Mouse (Mus musculus): ENCODE data around the gene Cbx8. TPM values are rescaled to one million over a fixed set of nuclear protein-coding genes. Genes with fewer than 3 reads are reported as not detected.

The Cbx8 gene
- polyA plus RNA-seq, 1 experiment from 2014 or later, result 3.3 TPM

GRCm38 (mm10) chr11:119053257-119053670 is 12.5 kb upstream of the Cbx8 start:
- peak overlapping the region; percentile 57 for H3K4me2 ChIP-seq
- H3K4me1 ChIP-seq, result peaks cover 35% of the 10 kb centered on the region
- H3K27me3 ChIP-seq (replicated peaks), result peaks cover 100% of the 10 kb centered on the region
- no peaks in the 10 kb centered on the region for H3K36me3 ChIP-seq
- H3K27ac ChIP-seq, result no peak overlapping the region
- H3K9ac ChIP-seq, result no peak overlapping the region
- H3K9me3 ChIP-seq (replicated peaks), result no peaks in the 10 kb centered on the region
- 3% methylated on average over 42 of the region's 42 CpGs for WGBS (ENCODE audit: insufficient replicate concordance)
- peak; percentile 76 for ATAC-seq
- peak overlapping the region; percentile 27 for H3K4me3 ChIP-seq

- H3K4me3 ChIP-seq, result peak overlapping the region; percentile 27
- peak; percentile 23 for ATAC-seq
- peaks cover 100% of the 10 kb centered on the region for H3K27me3 ChIP-seq (replicated peaks)
- H3K9ac ChIP-seq, result no peak overlapping the region
- peaks cover 30% of the 10 kb centered on the region for H3K4me1 ChIP-seq
- H3K36me3 ChIP-seq, result no peaks in the 10 kb centered on the region
- no peaks in the 10 kb centered on the region for H3K9me3 ChIP-seq (replicated peaks)
- 4% methylated on average over 13 of the region's 13 CpGs for WGBS (ENCODE audit: insufficient replicate concordance)
- H3K4me2 ChIP-seq, result peak overlapping the region; percentile 57
- H3K27ac ChIP-seq, result no peak overlapping the region
Observed at GRCm38 (mm10) chr11:119052661-119053256, 12.0 kb upstream of the Cbx8 start.

- Histone ChIP-seq H3K27ac (no peak overlapping the region), H3K36me3 (no peaks in the 10 kb centered on the region), H3K9ac (no peak overlapping the region), H3K4me2 (no peak overlapping the region), H3K4me3 (no peak overlapping the region), H3K4me1 (peaks cover 28% of the 10 kb centered on the region), H3K27me3 (replicated peaks) (peaks cover 100% of the 10 kb centered on the region), H3K9me3 (replicated peaks) (no peaks in the 10 kb centered on the region)
- 6% methylated on average over 15 of the region's 15 CpGs for WGBS (ENCODE audit: insufficient replicate concordance)
- ATAC-seq, result no peak; the same call in 1 of the 2 replicates
Observed at GRCm38 (mm10) chr11:119051927-119052660, 11.3 kb upstream of the Cbx8 start.

GRCm38 (mm10) chr11:119051426-119051825 is 10.7 kb upstream of the Cbx8 start:
- H3K9me3 ChIP-seq (replicated peaks), result no peaks in the 10 kb centered on the region
- peaks cover 29% of the 10 kb centered on the region for H3K4me1 ChIP-seq
- no peak overlapping the region for H3K4me3 ChIP-seq
- no peak overlapping the region for H3K27ac ChIP-seq
- peaks cover 100% of the 10 kb centered on the region for H3K27me3 ChIP-seq (replicated peaks)
- no peak overlapping the region for H3K4me2 ChIP-seq
- H3K36me3 ChIP-seq, result no peaks in the 10 kb centered on the region
- ATAC-seq, result no peak
- H3K9ac ChIP-seq, result no peak overlapping the region

GRCm38 (mm10) chr11:119050361-119050760 is 9.6 kb upstream of the Cbx8 start:
- peaks cover 28% of the 10 kb centered on the region for H3K4me1 ChIP-seq
- H3K36me3 ChIP-seq, result no peaks in the 10 kb centered on the region
- no peak overlapping the region for H3K4me2 ChIP-seq

GRCm38 (mm10) chr11:119048133-119048510 is 7.4 kb upstream of the Cbx8 start:
- Histone ChIP-seq H3K27ac (no peak overlapping the region), H3K4me1 (peaks cover 28% of the 10 kb centered on the region), H3K36me3 (no peaks in the 10 kb centered on the region), H3K9ac (no peak overlapping the region), H3K9me3 (replicated peaks) (no peaks in the 10 kb centered on the region), H3K27me3 (replicated peaks) (peaks cover 100% of the 10 kb centered on the region), H3K4me2 (no peak overlapping the region), H3K4me3 (no peak overlapping the region)
- 2% methylated on average over 13 of the region's 13 CpGs for WGBS (ENCODE audit: insufficient replicate concordance)
- ATAC-seq, result no peak

More at GRCm38 (mm10) chr11:119050361-119050760, 9.6 kb upstream of the Cbx8 start:
- peaks cover 100% of the 10 kb centered on the region for H3K27me3 ChIP-seq (replicated peaks)
- ATAC-seq, result no peak
- no peaks in the 10 kb centered on the region for H3K9me3 ChIP-seq (replicated peaks)
- H3K27ac ChIP-seq, result no peak overlapping the region
- no peak overlapping the region for H3K4me3 ChIP-seq
- no peak overlapping the region for H3K9ac ChIP-seq
- 14% methylated on average over 2 of the region's 2 CpGs for WGBS (ENCODE audit: insufficient replicate concordance)

GRCm38 (mm10) chr11:119047261-119048132 is 6.7 kb upstream of the Cbx8 start:
- Histone ChIP-seq H3K9me3 (replicated peaks) (no peaks in the 10 kb centered on the region), H3K36me3 (no peaks in the 10 kb centered on the region), H3K4me3 (no peak overlapping the region), H3K27ac (no peak overlapping the region), H3K9ac (no peak overlapping the region), H3K4me1 (peaks cover 31% of the 10 kb centered on the region), H3K27me3 (replicated peaks) (peaks cover 100% of the 10 kb centered on the region), H3K4me2 (peak overlapping the region; percentile 27)
- no peak for ATAC-seq
- WGBS (ENCODE audit: insufficient replicate concordance), result 2% methylated on average over 42 of the region's 43 CpGs

GRCm38 (mm10) chr11:119046601-119047245 is 6.0 kb upstream of the Cbx8 start:
- WGBS (ENCODE audit: insufficient replicate concordance), result 2% methylated on average over 39 of the region's 39 CpGs
- no peak overlapping the region for H3K27ac ChIP-seq
- no peak overlapping the region for H3K9ac ChIP-seq
- ATAC-seq, result no peak
- peaks cover 100% of the 10 kb centered on the region for H3K27me3 ChIP-seq (replicated peaks)
- no peaks in the 10 kb centered on the region for H3K36me3 ChIP-seq
- no peaks in the 10 kb centered on the region for H3K9me3 ChIP-seq (replicated peaks)
- H3K4me1 ChIP-seq, result peaks cover 39% of the 10 kb centered on the region
- H3K4me3 ChIP-seq, result peak overlapping the region; percentile 23
- peak overlapping the region; percentile 27 for H3K4me2 ChIP-seq

- Histone ChIP-seq H3K9me3 (replicated peaks) (no peaks in the 10 kb centered on the region), H3K36me3 (no peaks in the 10 kb centered on the region), H3K27me3 (replicated peaks) (peaks cover 100% of the 10 kb centered on the region), H3K27ac (no peak overlapping the region), H3K4me2 (peak overlapping the region; percentile 32), H3K4me3 (no peak overlapping the region), H3K4me1 (peaks cover 57% of the 10 kb centered on the region), H3K9ac (no peak overlapping the region)
- WGBS (ENCODE audit: insufficient replicate concordance), result 3% methylated on average over 40 of the region's 41 CpGs
- ATAC-seq, result no peak
Observed at GRCm38 (mm10) chr11:119044551-119045337, 4.0 kb upstream of the Cbx8 start.

GRCm38 (mm10) chr11:119043761-119044550 is 3.2 kb upstream of the Cbx8 start:
- peaks cover 100% of the 10 kb centered on the region for H3K27me3 ChIP-seq (replicated peaks)
- H3K4me3 ChIP-seq, result no peak overlapping the region
- H3K4me1 ChIP-seq, result peaks cover 65% of the 10 kb centered on the region
- no peak overlapping the region for H3K9ac ChIP-seq
- H3K4me2 ChIP-seq, result peak overlapping the region; percentile 32; the same call in 1 of the 2 replicates
- no peaks in the 10 kb centered on the region for H3K9me3 ChIP-seq (replicated peaks)
- peaks cover 2% of the 10 kb centered on the region for H3K36me3 ChIP-seq
- H3K27ac ChIP-seq, result no peak overlapping the region
- WGBS (ENCODE audit: insufficient replicate concordance), result 5% methylated on average over 10 of the region's 10 CpGs
- ATAC-seq, result no peak

- Histone ChIP-seq H3K4me2 (no peak overlapping the region), H3K4me1 (peaks cover 65% of the 10 kb centered on the region), H3K9ac (no peak overlapping the region), H3K9me3 (replicated peaks) (no peaks in the 10 kb centered on the region), H3K36me3 (peaks cover 8% of the 10 kb centered on the region), H3K27me3 (replicated peaks) (peaks cover 100% of the 10 kb centered on the region), H3K27ac (no peak overlapping the region), H3K4me3 (no peak overlapping the region)
- ATAC-seq, result no peak
- 3% methylated on average over 4 of the region's 4 CpGs for WGBS (ENCODE audit: insufficient replicate concordance)
Observed at GRCm38 (mm10) chr11:119043273-119043540, 2.4 kb upstream of the Cbx8 start.

All from liver, embryonic 12.5 days (tissue).